Mouse (Mus musculus) layer of hippocampus, adult 2 months (tissue): ENCODE measurements at regions not wholly inside any gene's neighbourhood (a gene's known extent, or its start where the extent isn't known, plus 50 kb on each side); places are given as distances from the start of the nearest gene placed in this dataset.

ENCODE experiments used
- DNase-seq, 2 experiments: peaks; one replicate each; pipeline ENCODE4 v3.0.0; 2022; ENCODE audit warnings: low spot score in 2 of 2
- H3K27ac ChIP-seq: fragments of 200-600 bp; 2 replicates; pipeline ENCODE4 v1.8.1; 2022
- H3K4me3 ChIP-seq: fragments of 200-600 bp; 2 replicates; pipeline ENCODE4 v1.8.1; 2022; ENCODE audit warnings: mild to moderate bottlenecking
- CTCF ChIP-seq: fragments of 200-600 bp; conservative IDR thresholded peaks from 2 replicates; pipeline ENCODE4 v1.8.1; 2022; ENCODE audit warnings: antibody characterized with exemption, mild to moderate bottlenecking, moderate library complexity

GRCm38 (mm10) chr1:44388091-44388490 is 163.2 kb upstream of the Gulp1 start:
- DNase-seq = no peak
- no peak for TF ChIP-seq CTCF

GRCm38 (mm10) chr1:44392141-44392540 is 159.2 kb upstream of the Gulp1 start:
- no peak for DNase-seq
- H3K27ac ChIP-seq = no peak overlapping the region
- TF ChIP-seq CTCF = no peak
- H3K4me3 ChIP-seq = no peak overlapping the region

More at GRCm38 (mm10) chr1:44388091-44388490, 163.2 kb upstream of the Gulp1 start:
- no peak overlapping the region for H3K4me3 ChIP-seq
- H3K27ac ChIP-seq = no peak overlapping the region

- Histone ChIP-seq H3K27ac (no peak overlapping the region), H3K4me3 (no peak overlapping the region)
- TF ChIP-seq CTCF = no peak
- DNase-seq = no peak
Observed at GRCm38 (mm10) chr1:44395538-44395937, 155.8 kb upstream of the Gulp1 start.

GRCm38 (mm10) chr1:44398066-44398465 is 153.2 kb upstream of the Gulp1 start:
- TF ChIP-seq CTCF = no peak

GRCm38 (mm10) chr1:44437822-44438221 is 113.5 kb upstream of the Gulp1 start:
- no peak overlapping the region for H3K4me3 ChIP-seq
- H3K27ac ChIP-seq = no peak overlapping the region
- no peak for DNase-seq
- TF ChIP-seq CTCF = peak; percentile 52

More at GRCm38 (mm10) chr1:44398066-44398465, 153.2 kb upstream of the Gulp1 start:
- H3K27ac ChIP-seq = no peak overlapping the region
- H3K4me3 ChIP-seq = no peak overlapping the region
- DNase-seq = no peak
